In genomic region chr11:18955969-18956368, GRCm38 (mm10) we compare ENCODE assay signal across 14 mouse cellular contexts.
DNase-seq lines count a peak whose midpoint lies in the region; ATAC-seq and TF ChIP-seq lines count a peak whose summit lies in the region.
"Had no signal": no experiment of that assay in that cellular context is flagged by ENCODE, and none has a peak within 500 bp of the region (broad histone marks: within the 10 kb centered on the region; RNA-seq: fewer than 3 reads in every experiment).

No protein-coding gene starts in this region.

- peaks cover 29% of the 10 kb centered on the region for H3K4me1 ChIP-seq in kidney, embryonic 15.5 days
- H3K4me1 ChIP-seq in cerebellum, adult 2 months (ENCODE audit: control insufficient read depth, insufficient read depth, low read length) = peaks cover 26% of the 10 kb centered on the region

- no peak for DNase-seq in kidney, adult 8-10 months
- DNase-seq in cerebellum, adult 2 months = peak; percentile 63 to 74
- peak; percentile 71 for DNase-seq in gastrocnemius, adult 2 months
- peak; percentile 63 to 67 for DNase-seq in heart, postnatal 10 days
- no peak for DNase-seq in urinary bladder, postnatal 10 days (ENCODE audit: low spot score)
- DNase-seq: kidney, postnatal 14 days; lung, embryonic 14.5 days; spleen, adult 18-20 months had no signal

- H3K9ac ChIP-seq in kidney, embryonic 15.5 days = no peak overlapping the region
- H3K9ac ChIP-seq: limb, embryonic 13.5 days; lung, embryonic 14.5 days had no signal

- no peak overlapping the region for H3K4me2 ChIP-seq in kidney, embryonic 15.5 days
- H3K4me2 ChIP-seq: limb, embryonic 13.5 days; lung, embryonic 14.5 days had no signal

- no peak for ATAC-seq in kidney, embryonic 15.5 days (replicated peaks; ENCODE audit: low FRiP score)
- no peak for ATAC-seq in megakaryocyte-erythroid progenitor cell, adult 5-6 weeks (replicated peaks; ENCODE audit: low FRiP score, low TSS enrichment, poor library complexity, severe bottlenecking)
- ATAC-seq: inflammation-experienced regulatory T-cells, adult 6 months; Patski had no signal

- intact Hi-C loops in gastrocnemius, adult 2 months (cut with DNase I) = no loop called here
- intact Hi-C loops in heart, postnatal 10 days (cut with DNase I) = loop anchor here (5.0 kb wide), 1 partner anchor 79 kb away; no protein-coding TSS in a partner anchor

- 0 out of 2 replicates have a peak, but pooled peaks cover 10% of the 10 kb centered on the region for H3K36me3 ChIP-seq in kidney, embryonic 15.5 days
- H3K36me3 ChIP-seq: limb, embryonic 13.5 days; midbrain, embryonic 10.5 days had no signal

- H3K27me3 ChIP-seq in kidney, embryonic 15.5 days = no peaks in the 10 kb centered on the region
- H3K27me3 ChIP-seq in cerebellum, adult 2 months (ENCODE audit: control insufficient read depth, insufficient read depth, low read length) = no peaks in the 10 kb centered on the region
- H3K27me3 ChIP-seq: Patski had no signal

- 0 out of 2 replicates have a peak overlapping the region, but pooled peaks have one; percentile 27 for H3K27ac ChIP-seq in kidney, embryonic 15.5 days
- no peak overlapping the region for H3K27ac ChIP-seq in cerebellum, adult 2 months (ENCODE audit: insufficient read depth, low read length)
- H3K27ac ChIP-seq in gastrocnemius, adult 2 months = peak overlapping the region; percentile 46
- H3K27ac ChIP-seq: limb, embryonic 13.5 days; midbrain, embryonic 10.5 days had no signal

- no peaks in the 10 kb centered on the region for H3K9me3 ChIP-seq in kidney, embryonic 15.5 days (replicated peaks)
- H3K9me3 ChIP-seq: limb, embryonic 13.5 days; midbrain, embryonic 10.5 days had no signal

- no peak for TF ChIP-seq POLR2A in cerebellum, adult 2 months (IDR thresholded peaks at IDR 0.05; ENCODE audit: borderline replicate concordance, insufficient read depth, low read length)

- TF ChIP-seq CTCF in cerebellum, adult 2 months (IDR thresholded peaks at IDR 0.05; ENCODE audit: borderline replicate concordance, insufficient read depth, low read depth, low read length) = no peak
- no peak for TF ChIP-seq CTCF in gastrocnemius, adult 2 months (IDR thresholded peaks at IDR 0.05)

- WGBS in kidney, embryonic 15.5 days = 64% methylated on average over 7 of the region's 7 CpGs
- WGBS in cerebellum, adult 2 months = 38% methylated on average over 7 of the region's 7 CpGs

- no peak overlapping the region for H3K4me3 ChIP-seq in kidney, embryonic 15.5 days (replicated peaks)
- no peak overlapping the region for H3K4me3 ChIP-seq in cerebellum, adult 2 months (replicated peaks; ENCODE audit: insufficient read depth, low read depth, low read length)
- H3K4me3 ChIP-seq in gastrocnemius, adult 2 months = no peak overlapping the region
- H3K4me3 ChIP-seq: limb, embryonic 13.5 days; midbrain, embryonic 10.5 days had no signal

Comparison
In these comparisons a context has a peak if more than half of its experiments do, and no peak if none do; other contexts are left out.
1. DNase-seq: peak in cerebellum, adult 2 months (2 of 2), gastrocnemius, adult 2 months (single experiment) and heart, postnatal 10 days (2 of 2); none in kidney, adult 8-10 months (0 of 2) and urinary bladder, postnatal 10 days (single experiment).